Mouse (Mus musculus) G1E (cell line): ENCODE measurements around the gene 6330403K07Rik. TPM values are rescaled to one million over a fixed set of nuclear protein-coding genes. Genes with fewer than 3 reads are reported as not detected.
A peak's percentile ranks its signal among the peaks of the same experiment; 100 is the strongest.

Source experiments
- ATAC-seq: 2 replicates; pipeline ENCODE4 v1.8.0; 2016; ENCODE audit warnings: mild to moderate bottlenecking; ENCODE audit not compliant: insufficient number of reproducible peaks, poor library complexity, low FRiP score, severe bottlenecking; ENCODE audit errors: extremely low read depth
- DNase-seq: peaks from one replicate; pipeline ENCODE4 v3.0.0; 2012; ENCODE audit warnings: low spot score
- H3K27me3 ChIP-seq: 2 replicates; pipeline ENCODE4 v1.6.1; 2012; ENCODE audit warnings: mild to moderate bottlenecking, low read length, inconsistent platforms; ENCODE audit not compliant: insufficient read depth
- H3K36me3 ChIP-seq: replicated peaks from 2 replicates; pipeline ENCODE3; 2012; ENCODE audit warnings: mild to moderate bottlenecking, inconsistent platforms
- H3K4me1 ChIP-seq: 2 replicates; pipeline ENCODE4 v1.6.1; 2012; ENCODE audit warnings: low read depth, low read length, inconsistent platforms, mixed read lengths; ENCODE audit not compliant: insufficient read depth
- H3K4me3 ChIP-seq: 2 replicates; pipeline ENCODE4 v1.5.1; 2012; ENCODE audit warnings: low read depth, mild to moderate bottlenecking, inconsistent platforms, low read length, moderate library complexity, mixed read lengths
- H3K9me3 ChIP-seq: replicated peaks from 2 replicates; pipeline ENCODE4 v1.6.1; 2012; ENCODE audit warnings: inconsistent platforms
- CTCF ChIP-seq: IDR thresholded peaks from 2 replicates; pipeline ENCODE4 v1.5.1; 2012; ENCODE audit warnings: low read depth, low read length, inconsistent platforms, mixed read lengths
- GATA1 ChIP-seq: IDR thresholded peaks from 2 replicates; pipeline ENCODE4 v1.6.1; 2012; ENCODE audit warnings: borderline replicate concordance, low read length, inconsistent platforms, mixed read lengths
- GATA2 ChIP-seq: IDR thresholded peaks from 2 replicates; pipeline ENCODE4 v1.6.1; 2012; ENCODE audit warnings: low read depth, low read length, inconsistent platforms, borderline replicate concordance
- POLR2AphosphoS5 ChIP-seq: IDR thresholded peaks from 2 replicates; pipeline ENCODE4 v1.6.1; 2012; ENCODE audit warnings: low read depth, low read length, inconsistent platforms; ENCODE audit not compliant: insufficient replicate concordance
- TAL1 ChIP-seq: conservative IDR thresholded peaks from 2 replicates; pipeline ENCODE4 v1.6.1; 2012; ENCODE audit warnings: low read depth, low read length, inconsistent platforms, mixed read lengths
- polyA plus RNA-seq: library from polyadenylated mRNA; stranded (reverse); fragments of >175 nt; gene quantifications from 2 replicates; pipeline ENCODE4 v1.2.3, GENCODE M21; 2012
- total RNA-seq, 2 experiments: library from RNA; stranded (forward) in 1 of 2; stranded (reverse) in 1 of 2; fragments of 200-1000 nt in 1 of 2; fragments of >200 nt in 1 of 2; fragmentation: Nextera tagmentation in 1 of 2; gene quantifications; 2 replicates each; pipeline ENCODE4 v1.2.3; 2014 to 2017

The 6330403K07Rik gene
- total and polyA plus RNA-seq, 3 experiments = 0.16 TPM; not detected in 2

- Histone ChIP-seq H3K9me3 (no peaks in the 10 kb centered on the region), H3K4me1 (peaks cover 25% of the 10 kb centered on the region), H3K4me3 (no peak overlapping the region), H3K27me3 (0 out of 2 replicates have a peak, but pooled peaks cover 3% of the 10 kb centered on the region), H3K36me3 (peaks cover 51% of the 10 kb centered on the region)
- DNase-seq (no peak), ATAC-seq (no peak)
- TF ChIP-seq GATA1 (no peak), TAL1 (no peak), POLR2AphosphoS5 (no peak), GATA2 (no peak), CTCF (no peak)
These were observed 3.8 kb downstream of the 6330403K07Rik start for GRCm38 (mm10) chr11:71029403-71030118.

GRCm38 (mm10) chr11:71028280-71028679, 5.0 kb downstream of the 6330403K07Rik start:
- no peak for TF ChIP-seq GATA1
- TF ChIP-seq GATA2 = no peak
- no peak for TF ChIP-seq POLR2AphosphoS5
- H3K4me3 ChIP-seq = no peak overlapping the region
- DNase-seq = no peak
- H3K9me3 ChIP-seq = no peaks in the 10 kb centered on the region
- H3K27me3 ChIP-seq = 0 out of 2 replicates have a peak, but pooled peaks cover 2% of the 10 kb centered on the region
- H3K4me1 ChIP-seq = peaks cover 26% of the 10 kb centered on the region
- peaks cover 64% of the 10 kb centered on the region for H3K36me3 ChIP-seq
- no peak for ATAC-seq

- peak; percentile 99 for DNase-seq
- Histone ChIP-seq H3K4me1 (peaks cover 45% of the 10 kb centered on the region), H3K36me3 (peaks cover 57% of the 10 kb centered on the region), H3K4me3 (peak within 1 kb of the TSS; percentile 93), H3K9me3 (no peaks in the 10 kb centered on the region), H3K27me3 (no peaks in the 10 kb centered on the region)
- ATAC-seq = peak; percentile 97
- no peak for TF ChIP-seq TAL1
- no peak for TF ChIP-seq GATA1
- no peak for TF ChIP-seq CTCF
- no peak for TF ChIP-seq GATA2
- no peak for TF ChIP-seq POLR2AphosphoS5
These were observed 13.9 kb downstream of the 6330403K07Rik start, which contains the start of the genes Mis12 and Derl2 for GRCm38 (mm10) chr11:71019201-71020068. TSS of gene Mis12 (plus strand) at chr11:71019611. TSS of gene Derl2 (minus strand) at chr11:71019841.

- DNase-seq (no peak), ATAC-seq (no peak)
- no peak for TF ChIP-seq TAL1
- TF ChIP-seq GATA1 = no peak
- TF ChIP-seq GATA2 = no peak
- no peak for TF ChIP-seq CTCF
- no peak for TF ChIP-seq POLR2AphosphoS5
- Histone ChIP-seq H3K4me1 (peaks cover 42% of the 10 kb centered on the region), H3K9me3 (no peaks in the 10 kb centered on the region), H3K27me3 (no peaks in the 10 kb centered on the region), H3K36me3 (peaks cover 58% of the 10 kb centered on the region), H3K4me3 (peak overlapping the region; percentile 93)
These were observed 14.7 kb downstream of the 6330403K07Rik start for GRCm38 (mm10) chr11:71018416-71019200.

GRCm38 (mm10) chr11:71017051-71017450, 16.3 kb downstream of the 6330403K07Rik start:
- Histone ChIP-seq H3K4me3 (no peak overlapping the region), H3K4me1 (peaks cover 34% of the 10 kb centered on the region)

More at GRCm38 (mm10) chr11:71017051-71017450, 16.3 kb downstream of the 6330403K07Rik start:
- TF ChIP-seq POLR2AphosphoS5 (no peak), CTCF (no peak), GATA2 (no peak), TAL1 (no peak), GATA1 (no peak)
- H3K27me3 ChIP-seq = no peaks in the 10 kb centered on the region
- H3K36me3 ChIP-seq = peaks cover 58% of the 10 kb centered on the region
- no peak for ATAC-seq
- no peak for DNase-seq
- no peaks in the 10 kb centered on the region for H3K9me3 ChIP-seq
